Mouse (Mus musculus) ovary, postnatal 10 days (tissue): ENCODE data around the gene Gm17304.

Experiments used
- DNase-seq: peaks from one replicate; pipeline ENCODE4 v3.0.0; 2022; ENCODE audit warnings: low spot score

The Gm17304 gene

GRCm38 (mm10) chr5:106623337-106623736, 14.4 kb downstream of the Gm17304 start:
- DNase-seq: no peak

- DNase-seq: no peak
These were observed 19.7 kb downstream of the Gm17304 start for GRCm38 (mm10) chr5:106628369-106629149.

DNA sequence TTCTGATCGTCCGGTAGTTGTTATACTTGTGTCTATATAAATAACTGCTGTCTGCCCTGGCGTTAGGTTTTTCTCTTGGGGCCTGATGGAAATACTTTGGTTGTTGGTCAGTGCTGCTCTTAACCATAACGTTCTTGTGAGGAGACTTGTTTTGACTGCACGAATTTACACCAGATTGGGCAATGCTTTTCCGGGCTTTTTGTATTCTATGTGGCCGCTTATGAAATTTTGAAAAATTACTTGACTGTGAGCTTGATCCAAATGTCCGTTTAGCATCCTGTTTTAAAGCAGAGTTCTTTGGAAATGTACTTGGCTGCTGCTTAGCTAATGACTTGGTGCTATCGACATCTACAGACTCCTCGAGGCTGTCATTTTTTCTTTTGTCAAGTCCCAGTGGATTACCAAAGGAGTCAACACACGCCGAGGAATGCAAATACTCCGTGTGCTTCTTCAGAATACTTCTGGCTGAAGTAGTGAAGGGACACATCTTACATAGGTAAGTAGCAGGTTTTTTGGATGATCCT, 27.6 kb downstream of the Gm17304 start:
- no peak for DNase-seq

DNA sequence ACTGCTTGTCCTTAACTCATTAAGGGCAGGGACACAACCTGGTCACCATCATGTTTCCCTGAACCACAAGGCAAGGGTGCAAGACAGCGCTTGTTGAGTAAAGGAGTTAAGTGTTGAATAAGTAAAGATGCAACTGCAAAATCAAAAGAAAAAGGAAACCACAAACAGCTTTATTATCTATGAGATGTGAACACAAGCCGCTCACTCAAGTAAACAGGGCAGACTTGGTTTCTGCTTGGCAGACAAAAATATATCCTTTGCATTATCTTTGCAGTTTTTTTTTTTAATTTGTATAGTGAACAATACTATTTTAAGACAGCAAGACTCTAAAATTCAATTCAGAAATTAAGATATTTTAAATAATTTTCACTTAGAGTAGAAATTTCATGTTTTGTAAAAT, 30.7 kb downstream of the Gm17304 start:
- DNase-seq: no peak

DNA sequence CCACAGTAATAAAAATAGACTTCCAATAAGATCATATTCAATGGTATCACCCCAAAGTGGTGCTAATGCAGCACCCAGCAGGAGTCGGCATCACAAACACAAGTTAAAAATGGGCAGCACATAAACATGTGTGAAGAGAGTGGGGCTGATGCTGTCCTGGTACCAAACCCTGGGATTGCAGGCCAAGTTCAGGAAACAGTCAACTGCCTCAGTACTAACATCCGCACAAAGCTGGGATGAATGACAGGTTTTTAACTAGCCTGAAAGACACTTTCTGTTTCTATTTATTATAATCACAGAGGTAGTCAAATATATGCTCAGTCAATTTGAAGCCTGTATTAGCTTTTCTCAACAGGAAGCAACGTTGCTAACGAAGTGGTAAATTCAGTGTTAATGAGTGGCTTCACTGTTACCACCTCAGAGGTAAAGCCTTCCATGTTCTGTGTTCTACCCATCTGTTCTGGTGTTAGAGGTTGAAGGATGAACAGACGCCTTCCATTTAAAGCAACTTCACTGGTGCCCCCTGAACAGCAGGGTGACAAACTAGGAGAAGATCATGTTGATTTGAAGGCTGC, 31.4 kb downstream of the Gm17304 start:
- DNase-seq: no peak

- no peak for DNase-seq
These were observed 33.0 kb downstream of the Gm17304 start for GRCm38 (mm10) chr5:106641876-106642275.

DNA sequence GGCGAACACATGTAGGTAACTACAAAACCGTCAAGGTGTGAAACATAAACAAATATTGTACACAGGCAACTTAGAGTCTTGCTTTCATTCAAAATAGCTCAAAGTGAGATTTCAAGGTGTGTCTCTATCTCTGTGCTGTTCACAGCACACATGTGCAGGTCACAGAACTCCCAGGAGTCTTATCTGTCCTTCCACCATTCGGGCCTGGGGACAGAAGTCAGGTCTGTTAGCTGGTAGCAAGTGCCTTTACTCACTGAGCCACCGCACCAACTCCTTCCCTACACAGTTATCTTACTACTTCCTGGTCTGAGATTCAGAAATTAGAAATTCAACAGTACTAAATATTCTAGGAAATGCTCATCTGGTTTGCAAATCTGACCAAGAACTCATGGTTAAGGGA, 34.5 kb downstream of the Gm17304 start:
- DNase-seq: no peak

GRCm38 (mm10) chr5:106649441-106649840, 40.5 kb downstream of the Gm17304 start:
- no peak for DNase-seq

- no peak for DNase-seq
These were observed 41.1 kb downstream of the Gm17304 start for GRCm38 (mm10) chr5:106649995-106650394.

GRCm38 (mm10) chr5:106652220-106652753, 43.4 kb downstream of the Gm17304 start:
- no peak for DNase-seq

DNA sequence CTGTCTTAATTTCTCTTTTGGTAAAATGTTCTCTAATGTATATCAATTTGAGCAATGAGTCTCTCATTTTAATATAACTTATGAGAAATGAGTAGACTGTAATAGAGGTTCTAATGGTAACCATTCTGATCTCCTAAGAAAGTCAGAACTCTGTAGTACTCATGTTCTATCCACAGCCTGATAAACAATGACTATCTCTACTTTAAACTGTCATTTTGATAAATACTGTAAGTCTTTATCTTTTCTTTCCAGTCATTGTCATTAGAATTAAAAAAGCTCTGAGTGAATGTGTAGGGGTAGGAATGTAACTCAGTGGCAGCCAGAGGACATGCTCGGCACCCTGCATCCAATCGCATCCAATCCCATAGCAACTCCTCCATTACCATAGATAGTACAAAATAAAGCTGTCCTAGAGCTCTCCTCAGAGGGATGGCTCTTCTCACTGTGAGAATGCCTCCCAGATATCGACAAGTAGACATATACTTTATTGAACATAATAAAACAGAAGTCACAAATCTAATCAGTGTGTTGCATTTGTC, 44.0 kb downstream of the Gm17304 start:
- no peak for DNase-seq
